Mouse (Mus musculus): Measurements from ENCODE around the gene Abtb2. TPM values are rescaled to one million over a fixed set of nuclear protein-coding genes. Genes with fewer than 3 reads are reported as not detected.

The Abtb2 gene
- total and polyA plus RNA-seq, 3 experiments, result 0.12 to 0.13 TPM; not detected in 1

GRCm38 (mm10) chr2:103714412-103714811 is 148.3 kb downstream of the Abtb2 start:
- no peak for DNase-seq (ENCODE audit: low read depth, low spot score)
- Histone ChIP-seq H3K36me3 (ENCODE audit: control insufficient read depth in 1 of 2, insufficient read depth in 2 of 2, low read length in 2 of 2) (no peaks in the 10 kb centered on the region), H3K9ac (ENCODE audit: control insufficient read depth, low read depth, low read length, poor library complexity, severe bottlenecking) (no peak overlapping the region), H3K4me3 (ENCODE audit: control insufficient read depth in 1 of 2, insufficient read depth in 1 of 2, low read depth in 2 of 2, low read length in 2 of 2) (no peak overlapping the region), H3K27me3 (ENCODE audit: control insufficient read depth in 1 of 2, insufficient read depth in 2 of 2, low read length in 2 of 2) (no peaks in the 10 kb centered on the region), H3K27ac (ENCODE audit: control insufficient read depth, low read depth, low read length) (no peak overlapping the region), H3K79me2 (ENCODE audit: control insufficient read depth, insufficient read depth, low read length, poor library complexity) (no peaks in the 10 kb centered on the region), H3K9me3 (replicated peaks; ENCODE audit: insufficient read depth, low read length) (no peaks in the 10 kb centered on the region), H3K4me1 (ENCODE audit: control insufficient read depth in 1 of 2, insufficient read depth in 2 of 2, low read length in 2 of 2) (no peaks in the 10 kb centered on the region)
- TF ChIP-seq ZNF384 (IDR thresholded peaks at IDR 0.05; ENCODE audit: low read depth, low read length) (no peak), USF2 (IDR thresholded peaks at IDR 0.05; ENCODE audit: borderline replicate concordance in 1 of 2, insufficient read depth in 1 of 2, low read depth in 1 of 2, low read length in 2 of 2) (no peak), ZC3H11A (IDR thresholded peaks at IDR 0.05; ENCODE audit: low read depth, low read length) (no peak), SIN3A (IDR thresholded peaks at IDR 0.05; ENCODE audit: low read length) (no peak), MXI1 (IDR thresholded peaks at IDR 0.05; ENCODE audit: low read depth, low read length) (no peak), MAX (IDR thresholded peaks at IDR 0.05; ENCODE audit: low read length) (no peak), RCOR1 (IDR thresholded peaks at IDR 0.05; ENCODE audit: low read depth, low read length) (no peak), TCF12 (IDR thresholded peaks at IDR 0.05; ENCODE audit: low read depth, low read length) (no peak), POLR2AphosphoS5 (IDR thresholded peaks at IDR 0.05; ENCODE audit: borderline replicate concordance, low read depth, low read length) (no peak), CHD1 (IDR thresholded peaks at IDR 0.05; ENCODE audit: low read depth, low read length) (no peak), MYB (IDR thresholded peaks at IDR 0.05; ENCODE audit: low read depth, low read length) (no peak), POLR2AphosphoS2 (IDR thresholded peaks at IDR 0.05; ENCODE audit: low read length) (no peak)

- H3K79me2 ChIP-seq (ENCODE audit: control insufficient read depth, insufficient read depth, low read length, poor library complexity), result no peaks in the 10 kb centered on the region
- TF ChIP-seq E2F4 (IDR thresholded peaks at IDR 0.05; ENCODE audit: borderline replicate concordance, low read depth, low read length), result no peak
- TF ChIP-seq USF2 (IDR thresholded peaks at IDR 0.05; ENCODE audit: borderline replicate concordance in 1 of 2, insufficient read depth in 1 of 2, low read depth in 1 of 2, low read length in 2 of 2), result no peak
- TF ChIP-seq BHLHE40 (IDR thresholded peaks at IDR 0.05; ENCODE audit: borderline replicate concordance, low read depth, low read length), result 0 out of 2 replicates have a peak, but pooled peaks have one; percentile 30
- TF ChIP-seq EP300 (IDR thresholded peaks at IDR 0.05; ENCODE audit: low read depth in 1 of 2, low read length in 2 of 2), result no peak
- TF ChIP-seq CHD2 (IDR thresholded peaks at IDR 0.05; ENCODE audit: low read length), result no peak
- no peak; the same call in 1 of the 2 replicates for TF ChIP-seq HCFC1 (IDR thresholded peaks at IDR 0.05; ENCODE audit: low read depth, low read length)
- TF ChIP-seq CHD1 (IDR thresholded peaks at IDR 0.05; ENCODE audit: low read depth, low read length), result no peak
- 0 out of 2 replicates have a peak, but pooled peaks have one; percentile 30 for TF ChIP-seq MYC (IDR thresholded peaks at IDR 0.05; ENCODE audit: low read depth, low read length)
- peak; percentile 73 for TF ChIP-seq ZC3H11A (IDR thresholded peaks at IDR 0.05; ENCODE audit: low read depth, low read length)
- no peak for TF ChIP-seq UBTF (IDR thresholded peaks at IDR 0.05; ENCODE audit: borderline replicate concordance, insufficient read depth, low read depth, low read length)
- TF ChIP-seq ELF1 (IDR thresholded peaks at IDR 0.05; ENCODE audit: low read depth, low read length), result no peak
- TF ChIP-seq MEF2A (IDR thresholded peaks at IDR 0.05; ENCODE audit: extremely low read depth, insufficient replicate concordance, low read depth, low read length, poor library complexity, severe bottlenecking), result no peak
- no peak for TF ChIP-seq MAX (IDR thresholded peaks at IDR 0.05; ENCODE audit: low read length)
- no peak for TF ChIP-seq TCF12 (IDR thresholded peaks at IDR 0.05; ENCODE audit: low read depth, low read length)
- TF ChIP-seq SMC3 (IDR thresholded peaks at IDR 0.05; ENCODE audit: low read depth, low read length), result peak; percentile 89
- TF ChIP-seq ZKSCAN1 (IDR thresholded peaks at IDR 0.05; ENCODE audit: low read depth, low read length), result no peak
- no peak for TF ChIP-seq TBP (IDR thresholded peaks at IDR 0.05; ENCODE audit: low read depth, low read length)
- peak; percentile 63 for TF ChIP-seq RAD21 (IDR thresholded peaks at IDR 0.05; ENCODE audit: low read depth, low read length)
- peak; percentile 79 to 86 (median 85) for TF ChIP-seq CTCF (IDR thresholded peaks at IDR 0.05 in 2 of 3, conservative IDR thresholded peaks at IDR 0.05 in 1 of 3; ENCODE audit: control insufficient read depth in 1 of 3, insufficient read depth in 1 of 3, low read depth in 2 of 3, low read length in 3 of 3, poor library complexity in 1 of 3, severe bottlenecking in 1 of 3)
- H3K4me1 ChIP-seq (ENCODE audit: control insufficient read depth in 1 of 2, insufficient read depth in 2 of 2, low read length in 2 of 2), result no peaks in the 10 kb centered on the region
- no peaks in the 10 kb centered on the region for H3K9me3 ChIP-seq (replicated peaks; ENCODE audit: insufficient read depth, low read length)
- no peaks in the 10 kb centered on the region for H3K27me3 ChIP-seq (ENCODE audit: control insufficient read depth in 1 of 2, insufficient read depth in 2 of 2, low read length in 2 of 2)
- H3K4me3 ChIP-seq (ENCODE audit: control insufficient read depth in 1 of 2, insufficient read depth in 1 of 2, low read depth in 2 of 2, low read length in 2 of 2), result no peak overlapping the region
- no peak overlapping the region for H3K9ac ChIP-seq (ENCODE audit: control insufficient read depth, low read depth, low read length, poor library complexity, severe bottlenecking)
- H3K36me3 ChIP-seq (ENCODE audit: control insufficient read depth in 1 of 2, insufficient read depth in 2 of 2, low read length in 2 of 2), result peaks cover 0 to 9% of the 10 kb centered on the region in 2 experiments; a peak in 2 of 4 replicates
- H3K27ac ChIP-seq (ENCODE audit: control insufficient read depth, low read depth, low read length), result no peak overlapping the region
- DNase-seq (ENCODE audit: low read depth, low spot score), result peak; percentile 68
These were observed 152.6 kb downstream of the Abtb2 start for GRCm38 (mm10) chr2:103718594-103719291.

Measured in MEL (cell line).